Mouse (Mus musculus): ENCODE data around the gene Klf16. TPM values are rescaled to one million over a fixed set of nuclear protein-coding genes. Genes with fewer than 3 reads are reported as not detected.

Gene Klf16
- polyA plus RNA-seq, 1 experiment from 2014 or later, result 11.8 TPM

DNA sequence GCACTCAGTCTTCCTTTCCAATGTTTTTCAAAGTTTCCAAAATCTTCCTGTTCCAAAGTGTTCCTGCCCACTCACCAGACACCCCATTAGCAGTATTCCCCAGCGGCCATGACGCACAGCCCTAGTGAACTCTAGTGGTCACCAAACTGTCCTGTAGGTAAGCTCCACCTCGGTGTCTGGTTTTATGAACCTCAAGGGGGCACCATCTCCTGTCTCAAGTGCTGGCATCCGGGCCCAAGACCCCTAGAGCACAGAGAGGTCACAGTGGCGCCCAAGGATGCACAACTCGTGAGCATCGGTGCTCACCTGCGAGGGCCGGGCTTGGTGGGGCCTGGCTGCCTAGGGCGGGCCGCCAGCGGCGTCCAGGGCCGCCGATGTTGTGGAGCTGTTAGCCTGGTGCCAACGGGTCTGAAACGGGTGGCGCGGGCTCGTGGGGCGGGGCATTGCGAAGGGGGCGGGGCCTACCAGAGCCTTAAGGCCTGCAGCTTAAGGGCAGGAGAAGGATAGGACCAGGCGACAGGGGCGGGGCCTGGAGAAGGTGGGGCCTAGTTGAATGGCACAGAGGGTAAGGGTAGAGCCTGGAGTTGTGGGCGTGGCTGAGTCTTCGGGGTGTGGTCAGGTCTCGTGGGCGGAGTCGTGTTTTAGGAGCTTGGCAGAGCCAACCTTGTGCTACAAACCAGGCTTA, 38.3 kb downstream of the Klf16 start, which contains the start of gene Atp8b3:
Gene Atp8b3, minus strand, starts transcription at position 415 of the 685 bp plus-strand sequence.
- H3K4me3 ChIP-seq (ENCODE audit: low read depth, low read length), result peak within 1 kb of the TSS; percentile 32
- H3K9ac ChIP-seq, result peak within 1 kb of the TSS; percentile 32; the same call in 1 of the 2 replicates
- peaks cover 15% of the 10 kb centered on the region; the same call in 1 of the 2 replicates for H3K27me3 ChIP-seq (ENCODE audit: insufficient read depth, low read length)
- H3K4me2 ChIP-seq, result peak within 1 kb of the TSS; percentile 56
- DNase-seq (peak; percentile 87), ATAC-seq (ENCODE audit: insufficient read depth) (peak; percentile 87)
- H3K4me1 ChIP-seq (ENCODE audit: insufficient read depth), result peaks cover 4% of the 10 kb centered on the region; the same call in 1 of the 2 replicates
- peaks cover 29% of the 10 kb centered on the region for H3K36me3 ChIP-seq (ENCODE audit: insufficient read depth)
- H3K27ac ChIP-seq (ENCODE audit: low read depth), result no peak within 1 kb of the TSS
- no peaks in the 10 kb centered on the region for H3K9me3 ChIP-seq (ENCODE audit: low read depth, low read length)
- peak; percentile 50 for TF ChIP-seq CTCF (IDR thresholded peaks at IDR 0.05; ENCODE audit: low read depth)
- 3% methylated on average over 30 of the region's 30 CpGs for WGBS

DNA sequence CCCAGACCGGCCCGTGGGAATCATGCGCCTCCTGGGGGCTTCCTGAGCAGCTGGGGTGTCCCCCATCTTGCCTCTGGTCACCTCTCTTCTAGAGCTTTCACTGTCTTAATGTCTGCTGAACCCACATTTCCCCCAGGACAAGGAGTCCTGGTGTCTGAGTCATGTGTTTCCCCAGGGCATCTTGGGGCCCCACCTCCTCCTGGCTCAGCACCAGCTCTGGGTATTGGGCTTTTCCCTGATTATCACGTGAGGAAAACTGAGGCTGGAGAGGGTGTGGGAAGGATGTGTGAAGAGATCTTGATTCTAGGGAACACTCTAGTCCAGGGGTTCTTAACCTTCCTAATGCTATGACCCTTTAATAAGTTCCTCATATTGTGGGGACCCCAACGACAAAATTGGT, 38.9 kb downstream of the Klf16 start:
- H3K27me3 ChIP-seq (ENCODE audit: insufficient read depth, low read length), result peaks cover 15% of the 10 kb centered on the region; the same call in 1 of the 2 replicates
- WGBS, result 53% methylated on average over 5 of the region's 5 CpGs
- no peak for ATAC-seq (ENCODE audit: insufficient read depth)

DNA sequence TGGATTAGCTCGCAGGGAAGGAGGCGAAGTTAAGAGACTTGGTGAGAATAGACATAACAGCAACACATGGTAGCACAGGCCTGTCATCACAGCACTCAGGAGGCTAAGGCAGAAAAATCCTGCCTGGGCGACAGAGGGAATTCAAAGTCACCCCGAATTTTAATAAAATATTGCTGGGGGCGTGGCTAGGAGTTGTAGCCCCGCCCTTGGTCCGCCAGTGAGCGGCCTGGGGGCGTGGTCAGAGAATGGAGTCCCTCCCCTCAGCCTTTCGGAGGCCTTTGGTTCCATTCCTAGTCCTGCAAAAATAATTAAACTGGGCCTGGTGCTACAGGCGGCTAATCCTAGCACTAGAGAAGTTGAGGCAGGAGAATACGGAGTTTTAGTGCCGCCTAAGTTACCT, 41.4 kb downstream of the Klf16 start:
- 14% methylated on average over 13 of the region's 13 CpGs for WGBS
- Histone ChIP-seq H3K4me3 (ENCODE audit: low read depth, low read length) (no peak overlapping the region), H3K4me1 (ENCODE audit: insufficient read depth) (peaks cover 4% of the 10 kb centered on the region; the same call in 1 of the 2 replicates), H3K4me2 (peak overlapping the region; percentile 43), H3K36me3 (ENCODE audit: insufficient read depth) (no peaks in the 10 kb centered on the region), H3K9ac (no peak overlapping the region), H3K27ac (ENCODE audit: low read depth) (no peak overlapping the region), H3K9me3 (ENCODE audit: low read depth, low read length) (no peaks in the 10 kb centered on the region), H3K27me3 (ENCODE audit: insufficient read depth, low read length) (peaks cover 15% of the 10 kb centered on the region; the same call in 1 of the 2 replicates)
- TF ChIP-seq CTCF (IDR thresholded peaks at IDR 0.05; ENCODE audit: low read depth), result no peak
- DNase-seq (peak; percentile 35), ATAC-seq (ENCODE audit: insufficient read depth) (no peak)

More for the DNA sequence above, 38.9 kb downstream of the Klf16 start:
- H3K4me1 ChIP-seq (ENCODE audit: insufficient read depth), result peaks cover 4% of the 10 kb centered on the region; the same call in 1 of the 2 replicates
- DNase-seq, result no peak
- no peak overlapping the region for H3K4me3 ChIP-seq (ENCODE audit: low read depth, low read length)
- H3K36me3 ChIP-seq (ENCODE audit: insufficient read depth), result peaks cover 23% of the 10 kb centered on the region
- no peaks in the 10 kb centered on the region for H3K9me3 ChIP-seq (ENCODE audit: low read depth, low read length)
- H3K9ac ChIP-seq, result no peak overlapping the region
- no peak overlapping the region for H3K4me2 ChIP-seq
- H3K27ac ChIP-seq (ENCODE audit: low read depth), result no peak overlapping the region
- no peak for TF ChIP-seq CTCF (IDR thresholded peaks at IDR 0.05; ENCODE audit: low read depth)

DNA sequence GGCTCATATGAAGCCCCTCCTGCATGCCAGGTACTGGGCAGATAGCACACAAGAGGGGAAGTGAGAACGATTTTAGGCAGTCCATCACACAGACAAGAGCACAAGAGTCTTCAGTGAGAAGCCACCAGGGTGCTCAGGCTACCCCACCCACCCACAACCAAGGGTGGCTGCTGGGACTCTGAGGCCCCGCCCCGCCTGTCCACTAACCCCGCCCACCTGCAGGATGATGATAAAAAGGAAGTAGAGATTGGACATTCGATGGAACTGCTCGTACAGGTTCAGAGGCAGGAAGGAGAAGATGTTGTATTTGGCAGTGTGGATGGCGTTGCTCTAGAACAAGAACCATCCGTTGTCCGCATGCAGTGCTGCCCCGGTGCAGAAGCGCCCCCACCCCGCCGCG, 42.0 kb downstream of the Klf16 start:
- peaks cover 15% of the 10 kb centered on the region; the same call in 1 of the 2 replicates for H3K27me3 ChIP-seq (ENCODE audit: insufficient read depth, low read length)
- 7% methylated on average over 14 of the region's 14 CpGs for WGBS
- H3K4me3 ChIP-seq (ENCODE audit: low read depth, low read length), result no peak overlapping the region
- H3K4me2 ChIP-seq, result peak overlapping the region; percentile 43
- TF ChIP-seq CTCF (IDR thresholded peaks at IDR 0.05; ENCODE audit: low read depth), result no peak
- DNase-seq, result no peak
- H3K36me3 ChIP-seq (ENCODE audit: insufficient read depth), result no peaks in the 10 kb centered on the region
- H3K9me3 ChIP-seq (ENCODE audit: low read depth, low read length), result no peaks in the 10 kb centered on the region
- H3K27ac ChIP-seq (ENCODE audit: low read depth), result no peak overlapping the region
- H3K4me1 ChIP-seq (ENCODE audit: insufficient read depth), result peaks cover 4% of the 10 kb centered on the region; the same call in 1 of the 2 replicates
- H3K9ac ChIP-seq, result no peak overlapping the region
- no peak for ATAC-seq (ENCODE audit: insufficient read depth)

DNA sequence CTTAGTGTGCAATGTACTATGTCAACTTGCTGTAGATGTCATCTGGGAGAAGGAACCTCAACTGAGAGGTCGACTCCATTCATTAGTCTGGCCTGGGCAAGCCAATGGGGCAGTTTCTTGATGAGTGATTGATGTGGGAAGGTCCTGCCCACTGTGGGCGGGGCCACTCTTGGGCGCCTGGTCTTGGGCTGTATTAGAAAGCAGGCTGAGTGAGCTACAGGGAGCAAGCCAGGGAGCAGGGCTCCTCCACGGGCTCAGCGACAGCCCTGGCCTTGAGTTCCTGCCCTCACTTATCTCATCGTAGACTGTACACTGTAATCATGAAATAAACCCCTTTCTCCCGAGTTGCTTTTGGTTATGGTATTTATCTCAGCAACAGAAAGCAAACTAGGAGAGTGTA, 43.4 kb downstream of the Klf16 start:
- peaks cover 15% of the 10 kb centered on the region; the same call in 1 of the 2 replicates for H3K27me3 ChIP-seq (ENCODE audit: insufficient read depth, low read length)
- ATAC-seq (ENCODE audit: insufficient read depth), result peak; percentile 63
- H3K9ac ChIP-seq, result no peak overlapping the region
- no peaks in the 10 kb centered on the region for H3K36me3 ChIP-seq (ENCODE audit: insufficient read depth)
- no peak overlapping the region for H3K4me3 ChIP-seq (ENCODE audit: low read depth, low read length)
- no peak overlapping the region for H3K27ac ChIP-seq (ENCODE audit: low read depth)
- peaks cover 1% of the 10 kb centered on the region; the same call in 1 of the 2 replicates for H3K4me1 ChIP-seq (ENCODE audit: insufficient read depth)
- WGBS, result 11% methylated on average over 7 of the region's 7 CpGs
- no peak overlapping the region for H3K4me2 ChIP-seq
- no peaks in the 10 kb centered on the region for H3K9me3 ChIP-seq (ENCODE audit: low read depth, low read length)
- no peak for TF ChIP-seq CTCF (IDR thresholded peaks at IDR 0.05; ENCODE audit: low read depth)
- DNase-seq, result peak; percentile 39

DNA sequence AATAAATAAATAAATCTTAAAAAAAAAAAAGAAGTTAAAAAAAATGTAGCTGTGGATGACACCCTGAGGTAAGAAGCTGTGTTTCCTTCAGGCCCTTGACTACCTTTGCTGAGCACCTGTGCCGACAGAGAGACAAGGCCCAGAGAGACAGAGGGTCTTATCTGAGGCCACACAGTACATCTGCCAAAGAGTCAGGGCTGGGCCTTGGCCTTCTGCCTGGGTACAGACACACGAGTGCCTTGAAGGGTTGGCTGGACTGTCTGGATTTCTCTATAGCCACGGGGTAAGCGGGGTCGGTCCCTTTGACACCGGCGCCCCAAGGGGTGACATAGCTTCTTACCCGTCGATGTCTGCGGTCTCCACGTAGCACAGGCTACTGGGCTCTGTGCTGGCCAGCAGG, 44.3 kb downstream of the Klf16 start:
- Histone ChIP-seq H3K27ac (ENCODE audit: low read depth) (no peak overlapping the region), H3K4me3 (ENCODE audit: low read depth, low read length) (no peak overlapping the region), H3K27me3 (ENCODE audit: insufficient read depth, low read length) (peaks cover 15% of the 10 kb centered on the region; the same call in 1 of the 2 replicates), H3K4me2 (no peak overlapping the region), H3K36me3 (ENCODE audit: insufficient read depth) (no peaks in the 10 kb centered on the region), H3K9me3 (ENCODE audit: low read depth, low read length) (no peaks in the 10 kb centered on the region), H3K9ac (no peak overlapping the region), H3K4me1 (ENCODE audit: insufficient read depth) (no peaks in the 10 kb centered on the region)
- 80% methylated on average over 11 of the region's 11 CpGs for WGBS
- DNase-seq (no peak), ATAC-seq (ENCODE audit: insufficient read depth) (no peak)
- no peak for TF ChIP-seq CTCF (IDR thresholded peaks at IDR 0.05; ENCODE audit: low read depth)

DNA sequence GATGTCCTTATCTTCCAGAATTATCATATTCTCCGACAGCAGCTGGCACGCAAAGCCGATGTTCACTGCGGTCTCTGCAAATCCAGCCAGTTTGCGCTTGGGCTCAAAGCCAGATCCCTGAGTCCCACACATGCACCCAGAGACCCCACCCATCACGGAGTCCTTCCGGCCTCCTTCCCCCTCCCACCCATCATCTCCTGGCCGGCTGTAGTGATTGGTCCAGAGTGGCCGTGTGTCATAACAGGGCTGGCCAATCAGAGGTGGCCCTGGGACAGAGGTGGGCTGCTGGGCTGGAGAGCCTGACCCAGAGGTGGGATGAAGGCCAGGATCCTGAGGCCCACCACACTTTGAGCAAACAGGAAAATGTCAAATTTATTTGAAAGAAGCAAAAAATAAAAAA, 50.9 kb downstream of the Klf16 start:
- Histone ChIP-seq H3K4me1 (ENCODE audit: insufficient read depth) (no peaks in the 10 kb centered on the region), H3K4me3 (ENCODE audit: low read depth, low read length) (no peak overlapping the region), H3K4me2 (peak overlapping the region; percentile 29; the same call in 1 of the 2 replicates), H3K27me3 (ENCODE audit: insufficient read depth, low read length) (no peaks in the 10 kb centered on the region), H3K27ac (ENCODE audit: low read depth) (no peak overlapping the region), H3K9ac (no peak overlapping the region), H3K36me3 (ENCODE audit: insufficient read depth) (no peaks in the 10 kb centered on the region), H3K9me3 (ENCODE audit: low read depth, low read length) (no peaks in the 10 kb centered on the region)
- WGBS, result 20% methylated on average over 9 of the region's 9 CpGs
- peak; percentile 89 for ATAC-seq (ENCODE audit: insufficient read depth)
- TF ChIP-seq CTCF (IDR thresholded peaks at IDR 0.05; ENCODE audit: low read depth), result no peak
- peak; percentile 73 for DNase-seq

Data from lung, embryonic 14.5 days (tissue).